Mouse (Mus musculus) embryo, embryonic 11.5 days (tissue): Measurements from ENCODE around the gene Ift74.

Experiments used
- DNase-seq: peaks from one replicate; pipeline ENCODE4 v3.0.0-alpha.2; 2012; ENCODE audit warnings: low read depth, low spot score

The Ift74 gene

DNA sequence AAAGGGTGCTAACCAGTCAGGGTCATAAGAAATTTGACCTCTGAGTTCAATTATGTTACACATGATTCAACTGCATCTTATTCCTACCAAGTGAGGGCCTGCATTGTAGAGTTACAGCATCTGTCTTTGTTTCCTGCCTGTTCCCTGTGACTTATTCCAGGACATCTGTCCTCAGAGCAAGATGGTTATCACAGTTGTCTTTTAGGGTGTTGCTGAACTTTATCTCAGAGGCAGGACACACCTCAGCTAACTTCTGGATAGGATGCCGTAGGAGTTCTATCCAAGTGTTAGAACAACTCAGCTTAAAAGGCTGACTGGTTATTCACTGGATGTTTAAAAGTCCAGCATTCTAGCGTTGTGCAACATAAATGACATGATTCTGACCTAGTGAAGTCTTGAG lies 77.9 kb downstream of the Ift74 start:
- DNase-seq: no peak

DNA sequence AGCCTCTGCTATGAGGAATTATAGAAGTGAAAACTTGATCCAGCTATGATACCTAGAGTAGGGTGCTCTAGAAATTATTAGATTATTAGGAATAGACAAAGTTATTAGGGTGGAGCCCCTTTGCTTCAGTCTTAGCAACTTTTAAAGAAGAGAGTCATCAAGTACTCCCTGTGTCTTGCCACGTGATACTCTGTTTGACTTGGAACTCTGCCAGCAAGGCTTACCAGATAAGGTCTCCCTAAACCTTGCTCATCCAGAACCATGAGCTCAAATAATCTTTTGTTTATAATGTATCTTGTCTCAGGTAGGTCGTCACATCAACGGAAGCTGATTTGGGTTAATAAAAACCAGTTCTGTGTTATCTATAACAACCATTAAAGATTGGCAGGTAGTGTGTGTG lies 82.1 kb downstream of the Ift74 start:
- DNase-seq: no peak

DNA sequence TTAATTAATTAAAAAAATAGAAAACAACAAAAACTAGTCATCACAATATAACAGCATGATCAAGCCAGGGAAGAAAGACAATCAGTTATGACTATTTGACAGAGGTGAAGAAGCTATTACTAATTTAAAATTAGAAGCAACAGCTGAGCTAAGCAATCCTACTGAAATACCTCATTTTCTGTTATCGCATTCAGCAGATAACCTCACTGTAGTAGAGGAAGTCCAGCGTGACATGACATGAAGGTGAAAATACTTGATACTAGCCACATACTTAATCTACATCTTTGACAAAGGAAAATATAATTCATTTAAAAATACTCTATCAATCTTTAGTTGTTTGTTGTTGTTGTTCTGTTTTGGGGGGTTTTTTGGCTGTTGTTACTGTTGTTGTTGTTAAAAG lies 96.7 kb downstream of the Ift74 start:
- no peak for DNase-seq

GRCm38 (mm10) chr4:94711426-94711825 lies 97.1 kb downstream of the Ift74 start:
- no peak for DNase-seq

DNA sequence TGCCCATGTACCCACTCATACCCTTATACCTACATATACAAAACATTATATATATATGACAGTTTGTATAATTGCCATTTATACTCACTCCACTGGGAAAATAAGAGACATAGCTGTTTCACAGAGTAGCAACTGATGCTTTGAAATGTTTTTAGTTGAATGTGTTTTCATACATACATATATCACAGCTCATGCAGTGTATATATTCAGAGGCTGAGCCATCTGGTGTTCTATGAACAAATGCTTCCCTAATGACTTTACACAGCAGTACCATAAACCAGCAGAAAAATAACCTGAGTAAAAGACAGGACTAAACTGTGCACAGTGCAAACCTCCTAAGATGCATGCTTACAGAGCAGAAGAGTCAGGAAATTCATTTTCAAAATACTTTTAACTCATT lies 99.5 kb downstream of the Ift74 start:
- DNase-seq: no peak

DNA sequence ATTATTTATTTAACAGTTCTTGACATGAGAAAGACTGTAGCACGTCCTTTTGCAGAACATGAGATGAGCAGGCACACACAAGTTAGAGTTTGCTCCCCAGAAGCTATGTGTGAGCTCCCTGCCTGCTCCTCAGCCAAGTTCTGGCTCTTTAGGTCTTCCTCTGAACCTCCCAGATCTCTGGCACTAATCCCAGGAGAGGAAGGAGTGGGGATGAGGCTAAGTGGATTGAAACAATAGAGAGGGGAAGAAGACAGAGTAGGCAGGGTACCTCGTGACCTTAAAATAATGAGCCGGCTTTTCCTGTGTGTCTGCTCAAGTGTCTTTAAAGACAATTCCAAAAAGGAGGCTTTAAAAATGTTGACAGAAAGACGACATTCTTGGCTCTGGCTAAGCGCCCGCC lies 100.9 kb downstream of the Ift74 start:
- no peak for DNase-seq

GRCm38 (mm10) chr4:94725799-94726198 lies 111.5 kb downstream of the Ift74 start:
- DNase-seq: no peak

- DNase-seq: no peak
Measured at GRCm38 (mm10) chr4:94732721-94733120, 118.4 kb downstream of the Ift74 start.

- no peak for DNase-seq
Measured at GRCm38 (mm10) chr4:94737326-94738295, 123.3 kb downstream of the Ift74 start.

GRCm38 (mm10) chr4:94738838-94739731 lies 124.8 kb downstream of the Ift74 start, which contains the start of gene Tek:
Tek (plus strand) TSS chr4:94739289.
- DNase-seq: no peak

- no peak for DNase-seq
Measured at GRCm38 (mm10) chr4:94741824-94742223, 127.5 kb downstream of the Ift74 start.
